Mouse (Mus musculus) liver, adult 2 months (tissue): ENCODE measurements around the gene H1foo. TPM values are rescaled to one million over a fixed set of nuclear protein-coding genes. Genes with fewer than 3 reads are reported as not detected.

ENCODE experiments used
- DNase-seq: peaks from one replicate; pipeline ENCODE4 v3.0.0-alpha.2; 2011; ENCODE audit warnings: low read depth, low spot score; ENCODE audit errors: extremely low read depth
- H3K27ac ChIP-seq: fragments of 200-500 bp; replicated peaks from 2 replicates; pipeline ENCODE4 v1.5.1; 2012; ENCODE audit warnings: low read depth, mild to moderate bottlenecking, control low read depth, inconsistent platforms, low read length; ENCODE audit not compliant: insufficient read depth
- H3K27me3 ChIP-seq: fragments of 200-500 bp; 2 replicates; pipeline ENCODE4 v1.6.1; 2012; ENCODE audit warnings: mild to moderate bottlenecking, moderate library complexity, low read length, inconsistent platforms; ENCODE audit not compliant: control insufficient read depth, insufficient read depth
- H3K36me3 ChIP-seq: fragments of 200-500 bp; 2 replicates; pipeline ENCODE4 v1.6.1; 2012; ENCODE audit warnings: low read length, inconsistent platforms; ENCODE audit not compliant: control insufficient read depth, insufficient read depth
- H3K4me1 ChIP-seq: fragments of 200-500 bp; 2 replicates; pipeline ENCODE4 v1.6.1; 2011; ENCODE audit warnings: low read length; ENCODE audit not compliant: control insufficient read depth, insufficient read depth
- H3K4me3 ChIP-seq: fragments of 200-500 bp; 2 replicates; pipeline ENCODE4 v1.5.1; 2011; ENCODE audit warnings: low read depth, mild to moderate bottlenecking, control low read depth, low read length, moderate library complexity; ENCODE audit not compliant: insufficient read depth
- H3K79me2 ChIP-seq: fragments of 200-500 bp; 2 replicates; pipeline ENCODE4 v1.6.1; 2012; ENCODE audit warnings: inconsistent platforms, mild to moderate bottlenecking, low read length, moderate library complexity; ENCODE audit not compliant: control insufficient read depth, insufficient read depth
- H3K9ac ChIP-seq: fragments of 200-500 bp; 2 replicates; pipeline ENCODE4 v1.6.1; 2012; ENCODE audit warnings: low read depth, mild to moderate bottlenecking, control low read depth, inconsistent platforms, low read length
- CTCF ChIP-seq: fragments of 200-500 bp; IDR thresholded peaks from 2 replicates; pipeline ENCODE4 v1.5.1; 2011; ENCODE audit warnings: low read depth, low read length, control low read depth
- POLR2A ChIP-seq: fragments of 200-500 bp; IDR thresholded peaks from 2 replicates; pipeline ENCODE4 v1.6.1; 2011; ENCODE audit warnings: low read length, control low read depth; ENCODE audit not compliant: insufficient read depth; ENCODE audit errors: extremely low read depth
- WGBS: fragments of 180-500 bp; shearing (Covaris S2); methylation state at CpG from one replicate; pipeline ENCODE4 v1.1.7; 2018; 5-methylcytosine and 5-hydroxymethylcytosine counted together
- polyA plus RNA-seq: library from polyadenylated mRNA; depleted of rRNA; stranded (reverse); fragments of >200 nt; gene quantifications from 2 replicates; pipeline ENCODE4 v1.2.3, GENCODE M21; 2012
- total RNA-seq: library from RNA; depleted of rRNA; stranded (reverse); fragments of >200 nt; gene quantifications from 2 replicates; pipeline ENCODE4 v1.2.3, GENCODE M21; 2014

The H1foo gene
- total and polyA plus RNA-seq, 2 experiments = not detected

GRCm38 (mm10) chr6:115978596-115978995 is 33.9 kb downstream of the H1foo start:
- WGBS = 65% methylated on average over 8 of the region's 8 CpGs
- Histone ChIP-seq H3K36me3 (no peaks in the 10 kb centered on the region), H3K9ac (no peak overlapping the region), H3K27ac (no peak overlapping the region), H3K4me1 (no peaks in the 10 kb centered on the region), H3K79me2 (no peaks in the 10 kb centered on the region), H3K4me3 (no peak overlapping the region), H3K27me3 (no peaks in the 10 kb centered on the region)
- DNase-seq = no peak
- no peak; the same call in 1 of the 2 replicates for TF ChIP-seq CTCF
- TF ChIP-seq POLR2A = no peak

GRCm38 (mm10) chr6:115982889-115983288 is 38.2 kb downstream of the H1foo start:
- Histone ChIP-seq H3K27me3 (no peaks in the 10 kb centered on the region), H3K9ac (no peak overlapping the region), H3K4me1 (no peaks in the 10 kb centered on the region; the same call in 1 of the 2 replicates), H3K27ac (no peak overlapping the region; the same call in 1 of the 2 replicates), H3K4me3 (no peak overlapping the region), H3K36me3 (no peaks in the 10 kb centered on the region), H3K79me2 (no peaks in the 10 kb centered on the region; the same call in 1 of the 2 replicates)
- WGBS = 64% methylated on average over 7 of the region's 7 CpGs
- TF ChIP-seq POLR2A (no peak), CTCF (no peak)
- DNase-seq = no peak

- no peak for DNase-seq
- no peak overlapping the region; the same call in 1 of the 2 replicates for H3K27ac ChIP-seq
- WGBS = 83% methylated on average over 12 of the region's 12 CpGs
- peak overlapping the region; percentile 14; the same call in 1 of the 2 replicates for H3K9ac ChIP-seq
- TF ChIP-seq CTCF (no peak), POLR2A (no peak)
- H3K79me2 ChIP-seq = no peaks in the 10 kb centered on the region; the same call in 1 of the 2 replicates
- no peaks in the 10 kb centered on the region for H3K27me3 ChIP-seq
- no peaks in the 10 kb centered on the region; the same call in 1 of the 2 replicates for H3K4me1 ChIP-seq
- no peaks in the 10 kb centered on the region for H3K36me3 ChIP-seq
- no peak overlapping the region for H3K4me3 ChIP-seq
These were observed 38.7 kb downstream of the H1foo start for GRCm38 (mm10) chr6:115983306-115984038.

GRCm38 (mm10) chr6:115984580-115984979 is 39.8 kb downstream of the H1foo start:
- Histone ChIP-seq H3K36me3 (no peaks in the 10 kb centered on the region), H3K27me3 (no peaks in the 10 kb centered on the region)
- WGBS = 75% methylated on average over 7 of the region's 7 CpGs

GRCm38 (mm10) chr6:115985622-115986021 is 40.9 kb downstream of the H1foo start:
- no peaks in the 10 kb centered on the region for H3K27me3 ChIP-seq
- no peaks in the 10 kb centered on the region for H3K36me3 ChIP-seq
- DNase-seq = no peak
- H3K79me2 ChIP-seq = peaks cover 6% of the 10 kb centered on the region; the same call in 1 of the 2 replicates
- H3K4me3 ChIP-seq = no peak overlapping the region
- no peaks in the 10 kb centered on the region; the same call in 1 of the 2 replicates for H3K4me1 ChIP-seq
- WGBS = 65% methylated on average over 9 of the region's 9 CpGs
- H3K27ac ChIP-seq = no peak overlapping the region
- no peak for TF ChIP-seq CTCF
- TF ChIP-seq POLR2A = no peak
- H3K9ac ChIP-seq = no peak overlapping the region

More at GRCm38 (mm10) chr6:115984580-115984979, 39.8 kb downstream of the H1foo start:
- Histone ChIP-seq H3K27ac (no peak overlapping the region), H3K9ac (no peak overlapping the region), H3K79me2 (peaks cover 3% of the 10 kb centered on the region; the same call in 1 of the 2 replicates), H3K4me1 (no peaks in the 10 kb centered on the region; the same call in 1 of the 2 replicates), H3K4me3 (no peak overlapping the region)
- TF ChIP-seq CTCF (no peak), POLR2A (no peak)
- DNase-seq = no peak
